Mouse (Mus musculus) liver, embryonic 12.5 days (tissue): ENCODE data around the gene Gria2. TPM values are rescaled to one million over a fixed set of nuclear protein-coding genes. Genes with fewer than 3 reads are reported as not detected.

ENCODE experiments used
- ATAC-seq: fragments of 200-750 bp; cut with Nextera tagmentation; 2 replicates; pipeline ENCODE4 v1.8.0; 2017; ENCODE audit warnings: moderate number of reproducible peaks, mild to moderate bottlenecking, moderate library complexity
- H3K27ac ChIP-seq: fragments of 300-500 bp; sonication (generic); 2 replicates; pipeline ENCODE4 v1.5.1; 2016; ENCODE audit warnings: mild to moderate bottlenecking
- H3K27me3 ChIP-seq: fragments of 300-500 bp; sonication (generic); replicated peaks from 2 replicates; pipeline ENCODE4 v1.6.1; 2016; ENCODE audit warnings: mild to moderate bottlenecking, moderate library complexity
- H3K36me3 ChIP-seq: fragments of 300-500 bp; sonication (generic); 2 replicates; pipeline ENCODE4 v1.6.1; 2016; ENCODE audit warnings: mild to moderate bottlenecking, moderate library complexity
- H3K4me1 ChIP-seq: fragments of 300-500 bp; sonication (generic); 2 replicates; pipeline ENCODE4 v1.6.1; 2016
- H3K4me2 ChIP-seq: fragments of 300-500 bp; sonication (generic); 2 replicates; pipeline ENCODE4 v1.6.1; 2016; ENCODE audit warnings: mild to moderate bottlenecking, moderate library complexity
- H3K4me3 ChIP-seq: fragments of 300-500 bp; sonication (generic); 2 replicates; pipeline ENCODE4 v1.5.1; 2016; ENCODE audit warnings: mild to moderate bottlenecking, moderate library complexity
- H3K9ac ChIP-seq: fragments of 300-500 bp; sonication (generic); 2 replicates; pipeline ENCODE4 v1.6.1; 2016; ENCODE audit warnings: mild to moderate bottlenecking, moderate library complexity
- H3K9me3 ChIP-seq: fragments of 300-500 bp; sonication (generic); replicated peaks from 2 replicates; pipeline ENCODE4 v1.6.1; 2016; ENCODE audit warnings: mild to moderate bottlenecking, moderate library complexity
- WGBS: fragments of 180-500 bp; shearing (Covaris S2); methylation state at CpG from one replicate; pipeline ENCODE4 v1.1.7; 2016; ENCODE audit not compliant: insufficient replicate concordance; 5-methylcytosine and 5-hydroxymethylcytosine counted together
- polyA plus RNA-seq: library from polyadenylated mRNA; unstranded; fragments of >200 nt; fragmentation: Nextera tagmentation; extraction: Ambion mirVana; gene quantifications from 2 replicates; pipeline ENCODE4 v1.2.1, GENCODE M21; 2016

The Gria2 gene
- polyA plus RNA-seq, 1 experiment from 2014 or later = not detected

- no peak overlapping the region for H3K9ac ChIP-seq
- no peak overlapping the region for H3K4me3 ChIP-seq
- no peaks in the 10 kb centered on the region for H3K27me3 ChIP-seq
- no peaks in the 10 kb centered on the region for H3K36me3 ChIP-seq
- H3K4me1 ChIP-seq = no peaks in the 10 kb centered on the region
- WGBS = 52% methylated on average over 4 of the region's 4 CpGs
- no peaks in the 10 kb centered on the region for H3K9me3 ChIP-seq
- H3K27ac ChIP-seq = no peak overlapping the region
- no peak for ATAC-seq
- no peak overlapping the region for H3K4me2 ChIP-seq
These were observed 29.4 kb downstream of the Gria2 start for GRCm38 (mm10) chr3:80773232-80773631.

- H3K9me3 ChIP-seq = no peaks in the 10 kb centered on the region
- no peaks in the 10 kb centered on the region for H3K36me3 ChIP-seq
- 62% methylated on average over 5 of the region's 5 CpGs for WGBS
- ATAC-seq = no peak
- H3K4me2 ChIP-seq = no peak overlapping the region
- no peak overlapping the region for H3K4me3 ChIP-seq
- no peak overlapping the region for H3K9ac ChIP-seq
- H3K27me3 ChIP-seq = no peaks in the 10 kb centered on the region
- no peaks in the 10 kb centered on the region for H3K4me1 ChIP-seq
- H3K27ac ChIP-seq = no peak overlapping the region
These were observed 33.0 kb downstream of the Gria2 start for GRCm38 (mm10) chr3:80769506-80770235.

GRCm38 (mm10) chr3:80758955-80759354, 43.7 kb downstream of the Gria2 start:
- no peak for ATAC-seq
- 61% methylated on average over 4 of the region's 4 CpGs for WGBS
- no peaks in the 10 kb centered on the region for H3K9me3 ChIP-seq
- H3K9ac ChIP-seq = no peak overlapping the region
- H3K4me2 ChIP-seq = no peak overlapping the region
- no peak overlapping the region for H3K4me3 ChIP-seq
- no peak overlapping the region for H3K27ac ChIP-seq
- no peaks in the 10 kb centered on the region for H3K27me3 ChIP-seq
- H3K4me1 ChIP-seq = no peaks in the 10 kb centered on the region
- no peaks in the 10 kb centered on the region for H3K36me3 ChIP-seq

- 68% methylated on average over 2 of the region's 2 CpGs for WGBS
- Histone ChIP-seq H3K36me3 (no peaks in the 10 kb centered on the region), H3K4me1 (no peaks in the 10 kb centered on the region), H3K4me3 (no peak overlapping the region), H3K27ac (no peak overlapping the region), H3K9me3 (no peaks in the 10 kb centered on the region), H3K27me3 (no peaks in the 10 kb centered on the region), H3K9ac (no peak overlapping the region), H3K4me2 (no peak overlapping the region)
- no peak for ATAC-seq
These were observed 44.3 kb downstream of the Gria2 start for GRCm38 (mm10) chr3:80758363-80758762.

GRCm38 (mm10) chr3:80750786-80751185, 51.8 kb downstream of the Gria2 start:
- Histone ChIP-seq H3K9me3 (no peaks in the 10 kb centered on the region), H3K27me3 (no peaks in the 10 kb centered on the region), H3K4me2 (no peak overlapping the region), H3K4me3 (no peak overlapping the region), H3K4me1 (no peaks in the 10 kb centered on the region), H3K27ac (no peak overlapping the region), H3K9ac (no peak overlapping the region), H3K36me3 (no peaks in the 10 kb centered on the region)
- ATAC-seq = no peak

- Histone ChIP-seq H3K4me3 (no peak overlapping the region), H3K4me1 (no peaks in the 10 kb centered on the region), H3K4me2 (no peak overlapping the region), H3K27me3 (no peaks in the 10 kb centered on the region), H3K27ac (no peak overlapping the region), H3K9ac (no peak overlapping the region), H3K36me3 (no peaks in the 10 kb centered on the region), H3K9me3 (no peaks in the 10 kb centered on the region)
- no peak for ATAC-seq
- WGBS = 54% methylated on average over 3 of the region's 3 CpGs
These were observed 77.4 kb downstream of the Gria2 start for GRCm38 (mm10) chr3:80725205-80725604.

- no peak overlapping the region for H3K4me2 ChIP-seq
- ATAC-seq = no peak
- 40% methylated on average over 3 of the region's 3 CpGs for WGBS
- no peaks in the 10 kb centered on the region for H3K9me3 ChIP-seq
- no peak overlapping the region for H3K9ac ChIP-seq
- H3K4me1 ChIP-seq = no peaks in the 10 kb centered on the region
- no peak overlapping the region for H3K4me3 ChIP-seq
- H3K27me3 ChIP-seq = no peaks in the 10 kb centered on the region
- H3K27ac ChIP-seq = no peak overlapping the region
- H3K36me3 ChIP-seq = no peaks in the 10 kb centered on the region
These were observed 89.5 kb downstream of the Gria2 start for GRCm38 (mm10) chr3:80713123-80713522.

- Histone ChIP-seq H3K36me3 (no peaks in the 10 kb centered on the region), H3K27me3 (no peaks in the 10 kb centered on the region), H3K9ac (no peak overlapping the region), H3K27ac (no peak overlapping the region), H3K9me3 (no peaks in the 10 kb centered on the region), H3K4me3 (no peak overlapping the region), H3K4me1 (no peaks in the 10 kb centered on the region), H3K4me2 (no peak overlapping the region)
- no peak for ATAC-seq
These were observed 93.6 kb downstream of the Gria2 start for GRCm38 (mm10) chr3:80708992-80709391.

- Histone ChIP-seq H3K27ac (no peak overlapping the region), H3K9ac (no peak overlapping the region), H3K36me3 (no peaks in the 10 kb centered on the region), H3K27me3 (no peaks in the 10 kb centered on the region), H3K4me3 (no peak overlapping the region), H3K4me2 (no peak overlapping the region), H3K4me1 (no peaks in the 10 kb centered on the region), H3K9me3 (no peaks in the 10 kb centered on the region)
- 77% methylated on average over 3 of the region's 3 CpGs for WGBS
- ATAC-seq = no peak
These were observed 100.5 kb downstream of the Gria2 start for GRCm38 (mm10) chr3:80702173-80702572.

GRCm38 (mm10) chr3:80697523-80697922, 105.1 kb downstream of the Gria2 start:
- Histone ChIP-seq H3K4me1 (no peaks in the 10 kb centered on the region), H3K36me3 (no peaks in the 10 kb centered on the region), H3K4me2 (no peak overlapping the region), H3K27ac (no peak overlapping the region), H3K4me3 (no peak overlapping the region), H3K27me3 (no peaks in the 10 kb centered on the region), H3K9ac (no peak overlapping the region), H3K9me3 (no peaks in the 10 kb centered on the region)
- WGBS = 70% methylated on average over 4 of the region's 4 CpGs
- ATAC-seq = no peak

- ATAC-seq = no peak
- no peaks in the 10 kb centered on the region for H3K36me3 ChIP-seq
- H3K9me3 ChIP-seq = no peaks in the 10 kb centered on the region
- no peak overlapping the region for H3K4me3 ChIP-seq
- H3K9ac ChIP-seq = no peak overlapping the region
- no peaks in the 10 kb centered on the region for H3K4me1 ChIP-seq
- H3K27ac ChIP-seq = no peak overlapping the region
- WGBS = 84% methylated on average over 8 of the region's 8 CpGs
- H3K27me3 ChIP-seq = no peaks in the 10 kb centered on the region
- no peak overlapping the region for H3K4me2 ChIP-seq
These were observed 107.7 kb downstream of the Gria2 start for GRCm38 (mm10) chr3:80694965-80695364.

GRCm38 (mm10) chr3:80665105-80665504, 137.5 kb downstream of the Gria2 start:
- H3K4me2 ChIP-seq = no peak overlapping the region
- no peak overlapping the region for H3K27ac ChIP-seq
- no peaks in the 10 kb centered on the region for H3K4me1 ChIP-seq
- H3K4me3 ChIP-seq = no peak overlapping the region
- WGBS = 67% methylated on average over 5 of the region's 5 CpGs
- H3K9me3 ChIP-seq = no peaks in the 10 kb centered on the region
- no peaks in the 10 kb centered on the region for H3K36me3 ChIP-seq
- ATAC-seq = no peak
- no peaks in the 10 kb centered on the region for H3K27me3 ChIP-seq
- no peak overlapping the region for H3K9ac ChIP-seq

- H3K9me3 ChIP-seq = no peaks in the 10 kb centered on the region
- no peak overlapping the region for H3K9ac ChIP-seq
- 53% methylated on average over 2 of the region's 2 CpGs for WGBS
- no peak overlapping the region for H3K4me3 ChIP-seq
- H3K27ac ChIP-seq = no peak overlapping the region
- no peaks in the 10 kb centered on the region for H3K27me3 ChIP-seq
- no peak overlapping the region for H3K4me2 ChIP-seq
- H3K36me3 ChIP-seq = no peaks in the 10 kb centered on the region
- ATAC-seq = no peak
- no peaks in the 10 kb centered on the region for H3K4me1 ChIP-seq
These were observed 139.3 kb downstream of the Gria2 start for GRCm38 (mm10) chr3:80663293-80663692.
